Mouse (Mus musculus) central nervous system, embryonic 14 days (tissue): ENCODE data around the gene Tgm6. TPM values are rescaled to one million over a fixed set of nuclear protein-coding genes. Genes with fewer than 3 reads are reported as not detected.

Source experiments
- polyA plus RNA-seq: library from polyadenylated mRNA; depleted of rRNA; stranded (reverse); fragments of >200 nt; gene quantifications from 2 replicates; pipeline ENCODE4 v1.2.3, GENCODE M21; 2012; rRNA removed

Tgm6 gene
- polyA plus RNA-seq: 0.16 and 0.23 TPM in 2 replicates

DNA sequence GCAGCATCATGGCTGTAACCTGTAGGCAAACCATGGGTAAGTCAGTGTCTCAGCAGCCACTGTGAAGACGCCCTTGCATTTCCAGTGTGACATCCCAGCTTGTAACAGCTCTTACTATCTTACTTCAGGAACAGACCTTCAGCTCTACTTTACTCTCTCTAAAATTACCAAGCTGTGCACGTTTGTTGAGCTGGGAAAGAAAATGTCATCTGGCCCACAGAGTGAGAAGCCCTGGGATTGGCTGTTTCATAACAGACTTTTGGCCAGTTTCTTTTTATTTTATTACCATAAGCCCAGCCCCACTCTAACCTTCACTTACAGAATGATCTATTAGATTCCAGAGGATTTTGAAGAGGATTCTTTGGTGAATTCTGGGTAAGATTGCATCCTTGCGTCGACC, at the start of gene Tgm6:
Tgm6 (plus strand) TSS at position 301 of the 400 bp plus-strand sequence.

DNA sequence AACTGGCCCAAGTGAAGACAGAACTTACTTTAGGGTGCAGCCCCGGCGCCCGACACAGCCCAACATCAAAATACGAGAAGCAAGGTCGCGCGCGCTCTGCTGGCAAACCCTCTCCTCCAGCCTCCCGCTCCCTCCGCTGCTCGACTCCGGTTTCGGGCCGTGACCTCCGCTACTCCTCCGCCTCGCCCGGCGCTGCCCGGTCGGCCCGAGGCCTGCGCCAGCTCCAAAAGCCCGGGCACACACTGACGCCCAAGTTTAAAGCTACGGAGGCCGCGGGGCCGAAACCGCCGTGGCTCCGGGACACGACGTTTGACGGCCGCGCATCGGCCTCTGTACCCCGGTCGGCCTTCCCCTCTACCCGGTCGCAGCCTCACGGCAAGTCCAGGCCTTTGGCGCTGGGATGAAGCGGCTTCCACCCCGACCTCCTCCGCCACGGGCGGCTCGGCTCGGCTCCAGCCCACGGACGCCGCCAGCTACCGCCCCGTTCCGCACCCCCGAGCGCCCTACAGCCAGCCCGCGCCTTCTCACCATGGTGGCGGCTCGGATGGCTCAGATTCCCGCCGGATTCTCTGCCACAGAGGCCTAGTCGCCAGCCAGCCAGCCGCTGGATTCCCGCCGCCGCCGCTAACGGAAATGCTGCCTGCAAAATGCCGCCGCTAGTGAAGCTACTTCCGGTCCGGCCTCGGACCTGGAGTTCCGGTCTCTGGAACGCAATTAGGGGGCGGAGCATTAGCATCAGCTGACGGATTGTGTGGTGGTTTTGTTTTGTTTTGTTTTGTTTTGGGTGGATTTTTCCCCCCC, 66.7 kb downstream of the Tgm6 start, which contains the start of gene Snrpb:
Snrpb (minus strand) TSS at position 698 of the 801 bp plus-strand sequence.

DNA sequence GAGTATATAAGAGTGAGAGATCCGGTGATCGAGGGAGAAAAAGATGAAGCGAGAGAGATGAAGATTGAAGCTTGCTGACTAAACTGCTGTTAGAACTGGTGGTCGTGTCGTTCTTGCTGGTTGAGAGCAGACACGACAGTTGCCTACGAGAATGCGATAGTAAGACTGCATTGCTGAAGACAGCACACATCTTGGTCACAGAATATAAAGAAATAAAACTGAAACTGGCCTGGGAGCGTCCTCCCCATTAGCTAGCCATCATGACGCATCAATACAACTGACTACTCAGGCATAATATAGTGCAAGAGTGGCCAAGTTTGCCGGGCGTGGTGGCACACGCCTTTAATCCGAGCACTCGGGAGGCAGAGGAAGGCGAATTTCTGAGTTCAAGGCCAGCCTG, 82.7 kb downstream of the Tgm6 start, which contains the start of gene Tmc2:
Tmc2 (plus strand) TSS at position 301 of the 400 bp plus-strand sequence.

Other genes with a start within 250 kb of the Tgm6 start
- 0.18 and 0.31 TPM in 2 replicates for gene Tgm3, start 100.1 kb upstream of the Tgm6 start, polyA plus RNA-seq
- gene Snrpb, start 67.0 kb downstream of the Tgm6 start, polyA plus RNA-seq: 319 and 341 TPM in 2 replicates
- 0.03 TPM in 1 of 2 replicates, not detected in the other for gene Tmc2, start 82.8 kb downstream of the Tgm6 start, polyA plus RNA-seq
- gene Nop56, start 162.0 kb downstream of the Tgm6 start, polyA plus RNA-seq: 274 and 277 TPM in 2 replicates
- gene Idh3b, start 172.1 kb downstream of the Tgm6 start, polyA plus RNA-seq: 195 and 196 TPM in 2 replicates
- 20.6 and 24.3 TPM in 2 replicates for gene Ebf4, start 182.8 kb downstream of the Tgm6 start, polyA plus RNA-seq